Comparison of ENCODE assay signal across 10 mouse cellular contexts in genomic region chr4:86498754-86499153, GRCm38 (mm10). TPM values are rescaled to one million over a fixed set of nuclear protein-coding genes. Genes with fewer than 3 reads are reported as not detected.
DNase-seq lines count a peak whose midpoint lies in the region; ATAC-seq lines count a peak whose summit lies in the region.
"Had no signal": no experiment of that assay in that cellular context is flagged by ENCODE, and none has a peak within 500 bp of the region (broad histone marks: within the 10 kb centered on the region; RNA-seq: fewer than 3 reads in every experiment).

No protein-coding gene starts in this region.

- intact Hi-C loops in left cerebral cortex, postnatal 10 days (cut with DNase I), result no loop called here

- no peak; the same call in 1 of the 2 replicates for ATAC-seq in frontal cortex, adult (ENCODE audit: low TSS enrichment)
- ATAC-seq: hindbrain, embryonic 16.5 days; Patski had no signal

- peak; percentile 22 to 26 for DNase-seq in adrenal gland, adult (ENCODE audit: inconsistent age in 2 of 2, low spot score in 1 of 2)
- no peak for DNase-seq in adrenal gland, adult 18-20 months (ENCODE audit: low spot score in 2 of 2)
- DNase-seq in brain, adult 2 months (ENCODE audit: low read depth, low spot score), result peak; percentile 24
- peak; percentile 28 for DNase-seq in kidney, adult 18-20 months
- DNase-seq in lung, postnatal 10 days, result peak; percentile 69
- DNase-seq in left cerebral cortex, postnatal 10 days (ENCODE audit: extremely low spot score in 1 of 2, low spot score in 2 of 2), result no peak
- DNase-seq in adipocyte (ENCODE audit: low spot score), result no peak

RNA-seq across cellular contexts. Expression of gene Saxo1, which starts 59.4 kb away (rescaled TPM):
- total RNA-seq in adrenal gland, adult 18-20 months (2021), result not detected
- total RNA-seq in left cerebral cortex, postnatal 10 days (2021), result under 1 TPM in 1 of 2 experiments, not detected in 1; 0.45 TPM

Comparison
In these comparisons a context has a peak if more than half of its experiments do, and no peak if none do; other contexts are left out.
1. DNase-seq: peak in adrenal gland, adult (2 of 2), brain, adult 2 months (single experiment), kidney, adult 18-20 months (single experiment) and lung, postnatal 10 days (single experiment); none in adrenal gland, adult 18-20 months (0 of 2), left cerebral cortex, postnatal 10 days (0 of 2) and adipocyte (single experiment).